Mouse (Mus musculus) large intestine, adult 2 months (tissue): Measurements from ENCODE around the gene Nubpl. TPM values are rescaled to one million over a fixed set of nuclear protein-coding genes. Genes with fewer than 3 reads are reported as not detected.
"Not testable (repeated sequence)": the region's sequence is repeated elsewhere in the genome, so short reads cannot be mapped to it uniquely, and the experiment has no call there.

Experiments
- DNase-seq: peaks from one replicate; pipeline ENCODE4 v3.0.0-alpha.2; 2012; ENCODE audit warnings: low read depth, low spot score
- WGBS: fragments of 180-500 bp; shearing (Covaris S2); methylation state at CpG from one replicate; pipeline ENCODE4 v1.1.7; 2018; 5-methylcytosine and 5-hydroxymethylcytosine counted together
- polyA plus RNA-seq: library from polyadenylated mRNA; depleted of rRNA; stranded (reverse); fragments of >200 nt; gene quantifications from 2 replicates; pipeline ENCODE4 v1.2.3, GENCODE M21; 2012

The Nubpl gene
- polyA plus RNA-seq, 1 experiment, result 0.72 TPM

GRCm38 (mm10) chr12:52228746-52229145, 131.2 kb downstream of the Nubpl start:
- WGBS, result 88% methylated on average over 3 of the region's 3 CpGs
- no peak for DNase-seq

GRCm38 (mm10) chr12:52231929-52232328, 134.4 kb downstream of the Nubpl start:
- 68% methylated on average over 3 of the region's 3 CpGs for WGBS
- not testable (repeated sequence) for DNase-seq

GRCm38 (mm10) chr12:52242712-52243111, 145.2 kb downstream of the Nubpl start:
- 87% methylated on average over 2 of the region's 2 CpGs for WGBS

GRCm38 (mm10) chr12:52247438-52247837, 149.9 kb downstream of the Nubpl start:
- WGBS, result 56% methylated on average over 9 of the region's 9 CpGs
- DNase-seq, result no peak

More at GRCm38 (mm10) chr12:52242712-52243111, 145.2 kb downstream of the Nubpl start:
- no peak for DNase-seq

- WGBS, result 79% methylated on average over 2 of the region's 2 CpGs
- DNase-seq, result no peak
These were observed 151.0 kb downstream of the Nubpl start for GRCm38 (mm10) chr12:52248531-52248930.

- WGBS, result 77% methylated on average over 5 of the region's 5 CpGs
- no peak for DNase-seq
These were observed 156.6 kb downstream of the Nubpl start for GRCm38 (mm10) chr12:52254089-52254488.

- no peak for DNase-seq
- WGBS, result 87% methylated on average over 2 of the region's 2 CpGs
These were observed 170.6 kb downstream of the Nubpl start for GRCm38 (mm10) chr12:52268131-52268530.

GRCm38 (mm10) chr12:52272828-52273227, 175.3 kb downstream of the Nubpl start:
- whole genome bisulfite sequencing, result 17% methylated on average over 1 of the region's 1 CpGs
- no peak for DNase-seq

GRCm38 (mm10) chr12:52276320-52276719, 178.8 kb downstream of the Nubpl start:
- WGBS, result 43% methylated on average over 1 of the region's 1 CpGs
- no peak for DNase-seq

GRCm38 (mm10) chr12:52281232-52281631, 183.7 kb downstream of the Nubpl start:
- DNase-seq, result no peak
- 44% methylated on average over 1 of the region's 1 CpGs for WGBS

- DNase-seq, result no peak
These were observed 186.9 kb downstream of the Nubpl start for GRCm38 (mm10) chr12:52284471-52284870.

GRCm38 (mm10) chr12:52286802-52287201, 189.3 kb downstream of the Nubpl start:
- WGBS, result 94% methylated on average over 3 of the region's 3 CpGs
- DNase-seq, result no peak

- no peak for DNase-seq
- WGBS, result 27% methylated on average over 4 of the region's 4 CpGs
These were observed 191.0 kb downstream of the Nubpl start for GRCm38 (mm10) chr12:52288537-52288936.

GRCm38 (mm10) chr12:52288941-52289567, 191.5 kb downstream of the Nubpl start:
- DNase-seq, result no peak
- 77% methylated on average over 11 of the region's 11 CpGs for WGBS

- no peak for DNase-seq
- 72% methylated on average over 10 of the region's 10 CpGs for WGBS
These were observed 192.1 kb downstream of the Nubpl start for GRCm38 (mm10) chr12:52289594-52289993.

- DNase-seq, result no peak
- 87% methylated on average over 2 of the region's 2 CpGs for WGBS
These were observed 196.4 kb downstream of the Nubpl start for GRCm38 (mm10) chr12:52293931-52294330.

- 96% methylated on average over 2 of the region's 2 CpGs for WGBS
- no peak for DNase-seq
These were observed 200.5 kb downstream of the Nubpl start for GRCm38 (mm10) chr12:52297988-52298387.

- WGBS, result 73% methylated on average over 1 of the region's 1 CpGs
- DNase-seq, result no peak
These were observed 201.1 kb downstream of the Nubpl start for GRCm38 (mm10) chr12:52298683-52299082.

- DNase-seq, result no peak
- WGBS, result 92% methylated on average over 2 of the region's 2 CpGs
These were observed 205.4 kb downstream of the Nubpl start for GRCm38 (mm10) chr12:52302961-52303360.

GRCm38 (mm10) chr12:52306348-52306747, 208.8 kb downstream of the Nubpl start:
- DNase-seq, result no peak
- WGBS, result 37% methylated on average over 7 of the region's 7 CpGs

GRCm38 (mm10) chr12:52307331-52307982, 209.9 kb downstream of the Nubpl start:
- 78% methylated on average over 10 of the region's 10 CpGs for WGBS
- no peak for DNase-seq
